Mouse (Mus musculus): ENCODE measurements at regions not wholly inside any gene's neighbourhood (a gene's known extent, or its start where the extent isn't known, plus 50 kb on each side); places are given as distances from the start of the nearest gene placed in this dataset.

- 46% methylated on average over 18 of the region's 18 CpGs for WGBS
- no peak overlapping the region for H3K27ac ChIP-seq (ENCODE audit: low read length)
- H3K4me2 ChIP-seq (replicated peaks; ENCODE audit: low read depth, low read length): no peak overlapping the region
- H3K27me3 ChIP-seq (ENCODE audit: insufficient read depth, low read length): peaks cover 3% of the 10 kb centered on the region; the same call in 1 of the 2 replicates
- H3K9ac ChIP-seq (replicated peaks; ENCODE audit: low read length): no peak overlapping the region
- H3K4me1 ChIP-seq (ENCODE audit: insufficient read depth, low read length): peaks cover 12% of the 10 kb centered on the region
- no peaks in the 10 kb centered on the region for H3K36me3 ChIP-seq (ENCODE audit: insufficient read depth, low read length)
- ATAC-seq (ENCODE audit: low FRiP score, low TSS enrichment): no peak
- H3K9me3 ChIP-seq (ENCODE audit: low read length): no peaks in the 10 kb centered on the region
- H3K4me3 ChIP-seq (ENCODE audit: low read length): no peak overlapping the region
Measured at GRCm38 (mm10) chr11:84676377-84677078, 142.8 kb downstream of the Mrm1 start.

DNA sequence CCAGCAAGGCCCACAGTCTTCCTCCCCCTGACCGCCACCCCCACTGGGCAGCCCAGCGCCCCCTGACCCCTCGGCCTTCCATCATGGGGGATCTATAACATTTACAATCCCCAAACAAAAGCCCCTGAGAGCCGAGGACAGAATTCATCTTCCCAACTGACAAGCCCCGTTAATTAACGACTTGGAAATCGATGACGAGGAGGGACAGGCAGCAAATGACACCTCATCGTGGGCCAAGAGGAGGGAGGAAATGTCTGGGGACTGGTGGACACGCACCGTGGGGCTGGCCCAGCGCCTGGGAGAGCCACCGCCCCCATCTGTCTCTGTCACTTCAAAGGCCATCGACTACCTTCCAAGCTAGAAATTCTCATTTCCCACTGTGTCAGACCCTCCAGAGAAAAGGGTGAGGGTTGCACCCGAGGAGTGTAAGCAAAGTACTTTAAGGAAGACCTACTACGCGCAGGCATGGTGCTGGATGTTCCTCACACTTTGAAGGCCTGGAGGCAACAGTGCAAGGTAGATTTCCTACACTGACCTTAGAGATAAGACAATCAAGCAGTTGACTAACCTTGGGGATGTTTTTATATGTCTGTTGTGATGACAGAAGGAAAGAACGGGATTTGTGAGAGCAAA is 146.4 kb downstream of the Mrm1 start:
- no peak overlapping the region for H3K4me2 ChIP-seq (replicated peaks; ENCODE audit: low read depth, low read length)
- no peak overlapping the region for H3K9ac ChIP-seq (replicated peaks; ENCODE audit: low read length)
- ATAC-seq (ENCODE audit: low FRiP score, low TSS enrichment): no peak
- H3K36me3 ChIP-seq (ENCODE audit: insufficient read depth, low read length): no peaks in the 10 kb centered on the region
- H3K4me1 ChIP-seq (ENCODE audit: insufficient read depth, low read length): peaks cover 16% of the 10 kb centered on the region
- H3K9me3 ChIP-seq (ENCODE audit: low read length): no peaks in the 10 kb centered on the region
- no peak overlapping the region for H3K4me3 ChIP-seq (ENCODE audit: low read length)
- no peak overlapping the region for H3K27ac ChIP-seq (ENCODE audit: low read length)
- peaks cover 3% of the 10 kb centered on the region; the same call in 1 of the 2 replicates for H3K27me3 ChIP-seq (ENCODE audit: insufficient read depth, low read length)
- WGBS: 23% methylated on average over 18 of the region's 18 CpGs

DNA sequence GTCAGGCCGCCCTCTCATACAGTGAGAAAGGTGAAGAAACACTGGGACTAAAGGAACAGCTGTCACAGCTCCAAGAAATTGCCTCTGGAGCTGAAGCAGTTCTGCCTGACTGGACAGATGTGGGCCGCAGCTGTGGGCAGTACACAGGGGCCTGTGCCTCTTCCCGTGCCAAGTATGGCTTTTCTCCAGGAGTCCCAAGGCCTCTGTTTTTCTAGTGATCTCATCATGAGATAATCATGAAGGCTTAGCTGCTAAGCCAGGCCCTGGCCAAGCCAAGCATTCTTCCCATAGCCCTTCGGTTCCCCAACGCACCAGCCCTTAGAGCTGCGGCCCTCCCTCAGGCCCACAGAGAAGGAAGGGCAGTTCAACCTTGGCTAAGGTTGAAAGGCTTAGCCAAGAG is 146.2 kb upstream of the Lhx1 start:
- peaks cover 16% of the 10 kb centered on the region for H3K4me1 ChIP-seq (ENCODE audit: insufficient read depth, low read length)
- no peak overlapping the region for H3K4me2 ChIP-seq (replicated peaks; ENCODE audit: low read depth, low read length)
- H3K27me3 ChIP-seq (ENCODE audit: insufficient read depth, low read length): no peaks in the 10 kb centered on the region
- ATAC-seq (ENCODE audit: low FRiP score, low TSS enrichment): peak; percentile 52; the same call in 1 of the 2 replicates
- H3K36me3 ChIP-seq (ENCODE audit: insufficient read depth, low read length): no peaks in the 10 kb centered on the region
- H3K9ac ChIP-seq (replicated peaks; ENCODE audit: low read length): no peak overlapping the region
- H3K4me3 ChIP-seq (ENCODE audit: low read length): no peak overlapping the region
- WGBS: 44% methylated on average over 6 of the region's 6 CpGs
- no peak overlapping the region for H3K27ac ChIP-seq (ENCODE audit: low read length)
- no peaks in the 10 kb centered on the region for H3K9me3 ChIP-seq (ENCODE audit: low read length)

GRCm38 (mm10) chr11:84667711-84668110 is 142.4 kb upstream of the Lhx1 start:
- H3K4me2 ChIP-seq (replicated peaks; ENCODE audit: low read depth, low read length): no peak overlapping the region
- H3K4me1 ChIP-seq (ENCODE audit: insufficient read depth, low read length): peaks cover 10% of the 10 kb centered on the region
- no peak overlapping the region for H3K9ac ChIP-seq (replicated peaks; ENCODE audit: low read length)
- no peaks in the 10 kb centered on the region for H3K27me3 ChIP-seq (ENCODE audit: insufficient read depth, low read length)
- H3K9me3 ChIP-seq (ENCODE audit: low read length): no peaks in the 10 kb centered on the region
- no peak overlapping the region for H3K27ac ChIP-seq (ENCODE audit: low read length)
- 82% methylated on average over 4 of the region's 4 CpGs for WGBS
- ATAC-seq (ENCODE audit: low FRiP score, low TSS enrichment): no peak
- no peak overlapping the region for H3K4me3 ChIP-seq (ENCODE audit: low read length)
- no peaks in the 10 kb centered on the region for H3K36me3 ChIP-seq (ENCODE audit: insufficient read depth, low read length)

- ATAC-seq (ENCODE audit: low FRiP score, low TSS enrichment): no peak
- H3K9ac ChIP-seq (replicated peaks; ENCODE audit: low read length): no peak overlapping the region
- peaks cover 16% of the 10 kb centered on the region for H3K4me1 ChIP-seq (ENCODE audit: insufficient read depth, low read length)
- 49% methylated on average over 3 of the region's 3 CpGs for WGBS
- H3K4me3 ChIP-seq (ENCODE audit: low read length): no peak overlapping the region
- H3K27me3 ChIP-seq (ENCODE audit: insufficient read depth, low read length): no peaks in the 10 kb centered on the region
- no peaks in the 10 kb centered on the region for H3K36me3 ChIP-seq (ENCODE audit: insufficient read depth, low read length)
- no peak overlapping the region for H3K27ac ChIP-seq (ENCODE audit: low read length)
- no peak overlapping the region for H3K4me2 ChIP-seq (replicated peaks; ENCODE audit: low read depth, low read length)
- no peaks in the 10 kb centered on the region for H3K9me3 ChIP-seq (ENCODE audit: low read length)
Measured at GRCm38 (mm10) chr11:84664258-84664657, 138.9 kb upstream of the Lhx1 start.

DNA sequence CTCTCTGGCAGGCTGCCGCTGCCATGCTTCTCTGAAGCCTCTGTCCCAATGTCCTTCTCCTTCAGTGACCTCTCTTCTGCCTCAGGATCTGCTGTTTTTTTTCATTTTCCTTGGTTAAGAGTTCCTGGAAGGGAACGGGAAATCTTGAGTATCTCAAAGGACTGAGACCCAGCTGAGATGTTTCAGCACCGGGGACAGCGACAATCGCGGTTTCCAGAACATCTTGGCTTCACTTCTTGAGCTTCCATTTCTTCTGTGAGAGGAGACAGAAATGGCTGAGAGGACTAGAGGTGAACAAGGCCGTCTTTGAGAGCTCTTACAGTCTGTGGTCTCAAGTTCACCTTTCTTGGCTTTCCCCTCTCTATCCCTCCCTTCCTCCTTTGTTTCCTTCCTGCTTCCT is 136.6 kb upstream of the Lhx1 start:
- H3K4me2 ChIP-seq (replicated peaks; ENCODE audit: low read depth, low read length): no peak overlapping the region
- H3K27ac ChIP-seq (ENCODE audit: low read length): no peak overlapping the region
- H3K4me3 ChIP-seq (ENCODE audit: low read length): no peak overlapping the region
- no peaks in the 10 kb centered on the region for H3K9me3 ChIP-seq (ENCODE audit: low read length)
- 8% methylated on average over 7 of the region's 7 CpGs for WGBS
- peaks cover 29% of the 10 kb centered on the region for H3K4me1 ChIP-seq (ENCODE audit: insufficient read depth, low read length)
- no peak overlapping the region for H3K9ac ChIP-seq (replicated peaks; ENCODE audit: low read length)
- no peaks in the 10 kb centered on the region for H3K36me3 ChIP-seq (ENCODE audit: insufficient read depth, low read length)
- H3K27me3 ChIP-seq (ENCODE audit: insufficient read depth, low read length): no peaks in the 10 kb centered on the region
- ATAC-seq (ENCODE audit: low FRiP score, low TSS enrichment): no peak

- 5% methylated on average over 8 of the region's 8 CpGs for WGBS
Measured at GRCm38 (mm10) chr11:84660877-84661276, 135.5 kb upstream of the Lhx1 start.

DNA sequence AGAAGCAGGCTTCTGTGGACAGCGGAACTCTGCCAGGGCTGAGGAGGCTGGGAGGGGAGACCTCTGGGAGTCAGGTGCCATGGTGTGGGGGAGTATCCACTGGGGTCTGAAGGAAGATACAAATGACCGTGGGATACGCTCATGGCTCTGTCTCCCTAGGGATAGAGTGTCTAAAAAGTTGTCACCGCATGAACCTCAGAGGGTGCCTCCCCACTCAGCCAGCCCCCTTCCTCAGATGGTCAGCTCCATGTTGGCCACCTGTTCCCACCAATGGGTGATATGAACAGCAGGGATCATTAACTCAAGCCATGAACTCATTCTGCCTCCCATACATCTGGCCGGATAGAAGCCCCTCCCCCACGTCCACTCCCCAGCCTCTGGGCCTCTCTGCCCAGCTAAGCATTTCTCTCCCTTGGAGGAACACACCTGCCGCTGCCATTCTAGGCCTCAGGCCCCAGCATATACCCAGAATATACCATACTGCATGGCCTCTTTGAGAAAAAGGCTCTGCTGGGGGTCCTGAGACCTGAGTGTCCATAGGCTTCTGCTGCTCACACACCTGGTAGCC is 134.1 kb upstream of the Lhx1 start:
- H3K4me3 ChIP-seq (ENCODE audit: low read length): no peak overlapping the region
- peak overlapping the region; percentile 59 for H3K27ac ChIP-seq (ENCODE audit: low read length)
- H3K27me3 ChIP-seq (ENCODE audit: insufficient read depth, low read length): no peaks in the 10 kb centered on the region
- WGBS: 36% methylated on average over 7 of the region's 7 CpGs
- H3K4me1 ChIP-seq (ENCODE audit: insufficient read depth, low read length): peaks cover 29% of the 10 kb centered on the region
- H3K4me2 ChIP-seq (replicated peaks; ENCODE audit: low read depth, low read length): no peak overlapping the region
- H3K9me3 ChIP-seq (ENCODE audit: low read length): no peaks in the 10 kb centered on the region
- ATAC-seq (ENCODE audit: low FRiP score, low TSS enrichment): peak; percentile 86
- H3K36me3 ChIP-seq (ENCODE audit: insufficient read depth, low read length): no peaks in the 10 kb centered on the region
- no peak overlapping the region for H3K9ac ChIP-seq (replicated peaks; ENCODE audit: low read length)

More at GRCm38 (mm10) chr11:84660877-84661276, 135.5 kb upstream of the Lhx1 start:
- Histone ChIP-seq H3K4me2 (replicated peaks; ENCODE audit: low read depth, low read length) (no peak overlapping the region), H3K9ac (replicated peaks; ENCODE audit: low read length) (no peak overlapping the region), H3K4me1 (ENCODE audit: insufficient read depth, low read length) (peaks cover 29% of the 10 kb centered on the region), H3K27ac (ENCODE audit: low read length) (peak overlapping the region; percentile 59), H3K4me3 (ENCODE audit: low read length) (no peak overlapping the region), H3K9me3 (ENCODE audit: low read length) (no peaks in the 10 kb centered on the region), H3K27me3 (ENCODE audit: insufficient read depth, low read length) (no peaks in the 10 kb centered on the region), H3K36me3 (ENCODE audit: insufficient read depth, low read length) (no peaks in the 10 kb centered on the region)
- peak; percentile 90 for ATAC-seq (ENCODE audit: low FRiP score, low TSS enrichment)

GRCm38 (mm10) chr11:84653481-84653880 is 128.1 kb upstream of the Lhx1 start:
- H3K4me3 ChIP-seq (ENCODE audit: low read length): no peak overlapping the region
- peaks cover 3% of the 10 kb centered on the region; the same call in 1 of the 2 replicates for H3K27me3 ChIP-seq (ENCODE audit: insufficient read depth, low read length)
- H3K4me2 ChIP-seq (replicated peaks; ENCODE audit: low read depth, low read length): no peak overlapping the region
- H3K9ac ChIP-seq (replicated peaks; ENCODE audit: low read length): no peak overlapping the region
- ATAC-seq (ENCODE audit: low FRiP score, low TSS enrichment): no peak
- 35% methylated on average over 8 of the region's 8 CpGs for WGBS
- no peaks in the 10 kb centered on the region for H3K9me3 ChIP-seq (ENCODE audit: low read length)
- H3K27ac ChIP-seq (ENCODE audit: low read length): no peak overlapping the region
- H3K4me1 ChIP-seq (ENCODE audit: insufficient read depth, low read length): peaks cover 5% of the 10 kb centered on the region; the same call in 1 of the 2 replicates
- H3K36me3 ChIP-seq (ENCODE audit: insufficient read depth, low read length): no peaks in the 10 kb centered on the region

DNA sequence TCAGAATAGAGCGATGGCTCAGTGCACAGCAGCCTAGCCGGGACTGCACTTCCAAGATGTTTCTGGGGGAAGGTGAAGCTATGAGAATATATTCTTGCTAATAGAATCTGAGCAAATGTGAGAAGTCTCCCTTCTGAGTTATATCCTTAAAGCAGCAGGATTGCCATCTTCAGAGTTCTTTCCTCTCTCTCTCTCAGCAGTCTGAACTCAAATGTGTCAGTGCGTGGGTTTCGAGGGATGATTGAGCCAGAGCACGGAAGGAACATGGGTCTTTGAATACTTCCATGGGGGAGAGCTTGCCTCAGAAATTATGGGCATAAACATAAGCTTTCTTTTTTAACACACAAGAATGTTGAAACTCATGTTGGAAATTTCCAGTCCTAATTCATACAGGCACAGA is 123.6 kb upstream of the Lhx1 start:
- no peak for ATAC-seq (ENCODE audit: low FRiP score, low TSS enrichment)
- 83% methylated on average over 5 of the region's 5 CpGs for WGBS
- H3K9me3 ChIP-seq (ENCODE audit: low read length): 0 out of 2 replicates have a peak, but pooled peaks cover 3% of the 10 kb centered on the region
- H3K4me1 ChIP-seq (ENCODE audit: insufficient read depth, low read length): no peaks in the 10 kb centered on the region
- H3K9ac ChIP-seq (replicated peaks; ENCODE audit: low read length): no peak overlapping the region
- H3K27me3 ChIP-seq (ENCODE audit: insufficient read depth, low read length): peaks cover 11% of the 10 kb centered on the region
- H3K4me2 ChIP-seq (replicated peaks; ENCODE audit: low read depth, low read length): no peak overlapping the region
- H3K27ac ChIP-seq (ENCODE audit: low read length): no peak overlapping the region
- no peak overlapping the region for H3K4me3 ChIP-seq (ENCODE audit: low read length)
- H3K36me3 ChIP-seq (ENCODE audit: insufficient read depth, low read length): no peaks in the 10 kb centered on the region
